Mouse (Mus musculus) cortical plate, adult 2 months (tissue): ENCODE data around the gene Map2. TPM values are rescaled to one million over a fixed set of nuclear protein-coding genes. Genes with fewer than 3 reads are reported as not detected.

Experiments
- H3K27ac ChIP-seq: fragments of 200-500 bp; 2 replicates; pipeline ENCODE4 v1.5.1; 2012; ENCODE audit warnings: low read length, control low read depth, inconsistent platforms; ENCODE audit not compliant: insufficient read depth
- H3K4me1 ChIP-seq: fragments of 200-500 bp; 2 replicates; pipeline ENCODE4 v1.6.1; 2011; ENCODE audit warnings: low read length; ENCODE audit not compliant: control insufficient read depth, insufficient read depth
- H3K4me3 ChIP-seq: fragments of 200-500 bp; 2 replicates; pipeline ENCODE4 v1.5.1; 2011; ENCODE audit warnings: mild to moderate bottlenecking, low read length, control low read depth; ENCODE audit not compliant: insufficient read depth
- CTCF ChIP-seq: fragments of 200-500 bp; IDR thresholded peaks from 2 replicates; pipeline ENCODE4 v1.5.1; 2011; ENCODE audit warnings: mild to moderate bottlenecking, control low read depth, low read length; ENCODE audit not compliant: insufficient read depth; ENCODE audit errors: extremely low read depth
- POLR2A ChIP-seq: fragments of 200-500 bp; IDR thresholded peaks from 2 replicates; pipeline ENCODE4 v1.6.1; 2011; ENCODE audit warnings: mild to moderate bottlenecking, low read length, control low read depth; ENCODE audit not compliant: insufficient read depth; ENCODE audit errors: extremely low read depth
- polyA plus RNA-seq: library from polyadenylated mRNA; depleted of rRNA; stranded (reverse); fragments of >200 nt; gene quantifications from 2 replicates; pipeline ENCODE4 v1.2.3, GENCODE M21; 2012

The Map2 gene
- polyA plus RNA-seq, 1 experiment, result 479 TPM

- H3K27ac ChIP-seq, result no peak overlapping the region
Measured at GRCm38 (mm10) chr1:66195040-66195726, 20.1 kb downstream of the Map2 start.

GRCm38 (mm10) chr1:66196240-66196639 lies 21.2 kb downstream of the Map2 start:
- TF ChIP-seq POLR2A, result no peak
- no peak for TF ChIP-seq CTCF
- peaks cover 6% of the 10 kb centered on the region for H3K4me1 ChIP-seq
- H3K27ac ChIP-seq, result 0 out of 2 replicates have a peak overlapping the region, but pooled peaks have one; percentile 5
- no peak overlapping the region for H3K4me3 ChIP-seq

More at GRCm38 (mm10) chr1:66195040-66195726, 20.1 kb downstream of the Map2 start:
- H3K4me1 ChIP-seq, result peaks cover 6% of the 10 kb centered on the region
- TF ChIP-seq CTCF (no peak), POLR2A (no peak)
- H3K4me3 ChIP-seq, result no peak overlapping the region

DNA sequence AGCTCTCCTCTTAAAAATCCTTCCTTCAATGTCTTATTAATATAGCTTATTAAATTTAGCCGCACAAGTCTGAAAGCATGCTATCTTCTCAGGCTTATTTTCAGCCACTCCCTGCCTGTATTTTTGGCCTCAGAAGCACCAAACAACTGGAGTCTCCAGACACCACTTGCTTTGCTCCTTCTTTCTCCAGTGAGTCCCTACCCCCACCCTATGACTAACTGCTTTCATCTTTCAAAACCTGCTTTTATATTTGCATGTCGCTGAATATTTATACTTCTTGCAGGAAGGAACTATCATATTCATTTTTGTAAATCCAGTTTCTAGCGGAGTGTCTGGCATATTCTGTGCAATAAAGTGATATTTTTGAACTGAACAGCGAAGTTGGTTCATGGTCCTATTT lies 21.6 kb downstream of the Map2 start:
- TF ChIP-seq CTCF (no peak), POLR2A (no peak)
- Histone ChIP-seq H3K27ac (no peak overlapping the region), H3K4me3 (no peak overlapping the region), H3K4me1 (peaks cover 6% of the 10 kb centered on the region)

- H3K27ac ChIP-seq, result peak overlapping the region; percentile 67
- TF ChIP-seq POLR2A (no peak), CTCF (no peak)
Measured at GRCm38 (mm10) chr1:66205517-66205916, 30.4 kb downstream of the Map2 start.

DNA sequence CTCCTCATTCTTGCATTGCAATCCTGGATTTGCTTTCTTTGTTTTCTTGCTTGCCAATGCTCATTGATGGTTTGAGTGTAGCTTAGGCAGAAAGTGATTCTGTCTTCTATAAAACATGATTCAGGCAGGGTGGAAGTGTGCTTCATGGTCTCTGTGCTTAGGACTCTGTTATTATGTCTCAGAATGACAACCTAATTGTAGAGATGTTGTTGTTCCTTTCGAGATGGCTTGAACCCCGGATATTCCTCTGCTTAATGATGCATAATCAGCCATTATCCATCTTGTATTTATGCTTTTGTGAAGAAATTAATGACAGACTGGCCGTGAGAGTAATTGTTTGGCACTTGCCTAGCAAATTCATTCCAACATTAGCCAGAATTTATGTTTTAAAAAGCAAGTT lies 31.8 kb downstream of the Map2 start:
- no peak overlapping the region for H3K4me3 ChIP-seq
- peaks cover 1% of the 10 kb centered on the region; the same call in 1 of the 2 replicates for H3K4me1 ChIP-seq
- no peak for TF ChIP-seq POLR2A
- TF ChIP-seq CTCF, result no peak
- H3K27ac ChIP-seq, result no peak overlapping the region

More at GRCm38 (mm10) chr1:66205517-66205916, 30.4 kb downstream of the Map2 start:
- H3K4me1 ChIP-seq, result peaks cover 1% of the 10 kb centered on the region; the same call in 1 of the 2 replicates
- no peak overlapping the region for H3K4me3 ChIP-seq

DNA sequence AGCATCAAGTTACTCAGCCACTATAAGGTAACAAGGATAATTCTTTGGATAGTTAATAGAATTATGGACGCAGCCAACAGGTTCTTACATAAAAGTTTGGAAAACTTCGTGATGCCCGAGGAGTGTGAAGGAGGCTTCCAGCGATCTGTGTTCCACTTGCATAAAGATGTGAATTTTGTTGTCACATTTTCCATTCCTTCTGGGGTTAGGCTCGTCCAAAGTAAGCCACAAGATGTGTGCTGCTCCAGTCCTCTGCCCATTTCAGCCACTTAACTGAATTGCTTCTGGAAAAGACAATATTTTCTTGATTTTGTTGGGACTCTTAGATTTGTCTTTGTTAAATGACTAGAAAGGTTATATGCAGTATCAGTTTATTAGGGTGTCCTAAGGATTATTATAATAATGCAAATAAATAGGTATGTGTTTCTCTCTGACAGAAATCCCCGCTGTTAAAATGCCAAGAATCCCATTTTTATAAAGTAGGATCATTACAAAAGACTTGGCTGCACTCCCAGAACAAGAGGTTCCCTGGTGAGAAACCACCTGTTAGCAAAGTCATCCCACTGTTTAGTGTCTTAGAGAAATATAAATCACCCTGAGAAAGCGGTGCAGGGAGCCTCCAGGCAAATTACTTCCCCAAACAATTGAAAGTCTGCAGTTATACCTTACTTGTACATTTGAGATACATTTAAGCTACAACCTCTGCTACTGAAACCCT lies 36.2 kb downstream of the Map2 start:
- Histone ChIP-seq H3K27ac (no peak overlapping the region), H3K4me3 (no peak overlapping the region), H3K4me1 (no peaks in the 10 kb centered on the region)
- TF ChIP-seq POLR2A, result no peak
- no peak for TF ChIP-seq CTCF

DNA sequence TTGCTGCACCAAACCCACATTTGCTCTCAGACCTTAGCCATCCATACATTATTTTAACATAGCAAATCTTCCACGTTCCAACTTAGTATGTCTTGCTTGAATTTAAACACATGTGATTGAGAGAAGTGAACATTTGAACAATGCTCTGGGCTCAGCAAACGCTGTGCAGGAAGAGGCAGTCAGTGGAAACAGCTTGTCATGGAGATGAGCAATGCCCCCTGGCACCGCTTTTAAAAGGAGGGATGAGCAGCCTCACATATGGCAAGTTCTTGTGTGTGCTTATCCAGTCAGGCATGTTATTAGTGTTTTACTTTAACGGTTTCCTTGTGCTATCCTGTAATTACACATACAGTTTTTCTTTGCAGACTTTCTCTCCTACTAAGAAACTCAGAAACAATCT lies 46.4 kb downstream of the Map2 start:
- H3K27ac ChIP-seq, result no peak overlapping the region
- H3K4me3 ChIP-seq, result no peak overlapping the region
- TF ChIP-seq CTCF (no peak), POLR2A (no peak)
- H3K4me1 ChIP-seq, result no peaks in the 10 kb centered on the region; the same call in 1 of the 2 replicates

DNA sequence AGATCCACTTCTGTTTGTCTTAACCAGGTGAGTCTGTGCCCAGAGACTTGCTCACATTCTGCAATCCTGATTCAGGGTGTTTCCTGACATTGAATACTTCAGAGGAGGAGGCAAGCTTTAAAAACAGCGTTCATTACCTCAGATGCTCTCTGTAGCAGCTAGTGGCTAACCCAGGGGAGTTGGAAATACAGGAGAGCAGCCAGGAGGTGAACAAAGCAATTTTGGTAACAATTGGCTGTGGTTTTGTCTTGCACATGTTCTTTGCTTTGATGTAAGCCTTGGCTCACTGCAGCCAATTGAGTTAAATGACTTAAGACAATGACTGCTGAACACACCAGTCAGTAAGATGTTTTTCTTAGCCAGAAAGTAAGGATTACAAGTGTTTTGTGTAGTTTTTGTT lies 48.3 kb downstream of the Map2 start:
- H3K27ac ChIP-seq, result no peak overlapping the region
- no peak overlapping the region for H3K4me3 ChIP-seq
- H3K4me1 ChIP-seq, result no peaks in the 10 kb centered on the region; the same call in 1 of the 2 replicates
- TF ChIP-seq CTCF (no peak), POLR2A (no peak)

DNA sequence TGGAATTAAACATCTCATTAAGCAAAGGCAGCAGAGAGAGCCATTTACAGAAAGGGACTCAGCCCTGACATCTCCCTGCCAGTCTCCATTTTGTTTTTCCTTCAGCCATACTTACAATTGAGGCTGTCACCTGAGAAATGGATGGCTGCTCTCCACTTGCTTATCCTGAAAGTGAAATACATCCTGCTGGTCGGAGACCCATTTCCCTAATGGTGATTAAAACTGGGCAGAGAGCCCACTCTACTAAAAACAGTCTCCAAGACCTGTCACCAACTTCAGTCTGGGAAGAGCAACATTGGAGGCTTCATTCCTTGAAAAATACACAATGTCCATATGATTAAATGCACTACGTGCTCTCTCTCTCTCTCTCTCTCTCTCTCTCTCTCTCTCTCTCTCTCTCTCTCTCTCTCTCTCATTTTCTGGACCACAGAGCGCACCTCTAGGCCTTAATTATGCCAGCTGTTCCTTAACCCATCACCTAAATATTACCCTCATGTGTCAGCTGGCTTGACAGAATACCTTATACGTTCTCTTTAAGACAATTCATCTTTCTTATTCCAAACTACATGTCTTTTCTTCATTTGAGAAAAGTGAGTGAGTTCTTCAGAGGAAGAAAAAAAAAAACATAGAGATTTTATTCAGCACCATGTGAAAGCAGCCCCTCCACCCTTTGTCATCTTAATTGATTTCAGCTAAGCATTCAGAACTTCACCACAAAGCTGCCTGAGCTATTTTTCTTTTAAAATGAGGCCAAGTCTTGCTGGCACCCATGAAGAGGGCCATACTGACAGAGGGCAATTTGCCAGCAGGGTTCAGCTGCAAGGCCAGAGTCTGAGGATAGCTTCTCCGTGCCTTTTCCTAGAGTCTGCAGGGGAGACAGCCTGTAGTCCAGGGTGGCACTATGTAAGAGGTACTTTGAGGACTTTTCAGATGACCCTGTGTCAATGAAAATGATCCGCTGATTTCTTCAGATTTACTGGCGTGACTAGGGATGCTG lies 51.6 kb downstream of the Map2 start:
- H3K4me3 ChIP-seq, result no peak overlapping the region
- H3K27ac ChIP-seq, result no peak overlapping the region
- TF ChIP-seq CTCF, result no peak
- TF ChIP-seq POLR2A, result no peak
- H3K4me1 ChIP-seq, result no peaks in the 10 kb centered on the region; the same call in 1 of the 2 replicates
